Mouse (Mus musculus) kidney, embryonic 15.5 days (tissue): ENCODE measurements around the gene Rbl1. TPM values are rescaled to one million over a fixed set of nuclear protein-coding genes. Genes with fewer than 3 reads are reported as not detected.

ENCODE experiments used
- ATAC-seq: fragments of 200-750 bp; cut with Nextera tagmentation; replicated peaks from 2 replicates; pipeline ENCODE4 v1.8.0; 2017; ENCODE audit warnings: moderate TSS enrichment; ENCODE audit not compliant: low FRiP score
- H3K27ac ChIP-seq: fragments of 300-500 bp; sonication (generic); 2 replicates; pipeline ENCODE4 v1.5.1; 2015; ENCODE audit warnings: mild to moderate bottlenecking, inconsistent platforms
- H3K27me3 ChIP-seq: fragments of 300-500 bp; sonication (generic); 2 replicates; pipeline ENCODE4 v1.6.1; 2015; ENCODE audit warnings: inconsistent platforms
- H3K36me3 ChIP-seq: fragments of 300-500 bp; sonication (generic); 2 replicates; pipeline ENCODE4 v1.6.1; 2015; ENCODE audit warnings: inconsistent platforms
- H3K4me1 ChIP-seq: fragments of 300-500 bp; sonication (generic); 2 replicates; pipeline ENCODE4 v1.6.1; 2015; ENCODE audit warnings: inconsistent platforms
- H3K4me2 ChIP-seq: fragments of 300-500 bp; sonication (generic); 2 replicates; pipeline ENCODE4 v1.6.1; 2015; ENCODE audit warnings: moderate library complexity, mild to moderate bottlenecking, inconsistent platforms
- H3K4me3 ChIP-seq: fragments of 300-500 bp; sonication (generic); replicated peaks from 2 replicates; pipeline ENCODE4 v1.5.1; 2015; ENCODE audit warnings: mild to moderate bottlenecking, inconsistent platforms
- H3K9ac ChIP-seq: fragments of 300-500 bp; sonication (generic); 2 replicates; pipeline ENCODE4 v1.6.1; 2015; ENCODE audit warnings: mild to moderate bottlenecking, inconsistent platforms
- H3K9me3 ChIP-seq: fragments of 300-500 bp; sonication (generic); replicated peaks from 2 replicates; pipeline ENCODE4 v1.6.1; 2016; ENCODE audit warnings: inconsistent platforms
- WGBS: fragments of 180-500 bp; shearing (Covaris S2); methylation state at CpG from one replicate; pipeline ENCODE4 v1.1.7; 2015; ENCODE audit warnings: mixed read lengths; 5-methylcytosine and 5-hydroxymethylcytosine counted together
- polyA plus RNA-seq: library from polyadenylated mRNA; unstranded; fragments of >200 nt; fragmentation: Nextera tagmentation; extraction: Ambion mirVana; gene quantifications from 2 replicates; pipeline ENCODE4 v1.2.1, GENCODE M21; 2015

The Rbl1 gene
- polyA plus RNA-seq, 1 experiment from 2014 or later, result 26.9 TPM

DNA sequence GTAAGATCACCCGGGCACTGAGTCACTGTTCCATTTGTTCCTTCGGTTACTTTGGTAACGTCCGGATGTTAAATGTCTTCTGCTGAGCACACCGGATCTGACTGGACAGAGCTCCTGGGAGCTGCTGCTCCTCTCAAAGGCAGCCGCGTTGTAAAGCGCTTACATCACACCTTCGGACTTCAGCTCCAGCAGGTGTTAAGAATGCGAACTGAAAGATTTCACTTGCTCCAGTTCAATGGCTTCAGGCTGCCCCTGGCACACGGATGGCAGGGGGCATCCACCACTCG is 104.1 kb downstream of the Rbl1 start:
- Histone ChIP-seq H3K36me3 (peaks cover 46% of the 10 kb centered on the region), H3K4me2 (no peak overlapping the region), H3K27ac (peak overlapping the region; percentile 28), H3K9me3 (no peaks in the 10 kb centered on the region), H3K4me3 (no peak overlapping the region), H3K4me1 (peaks cover 11% of the 10 kb centered on the region; the same call in 1 of the 2 replicates), H3K27me3 (no peaks in the 10 kb centered on the region), H3K9ac (no peak overlapping the region)
- 32% methylated on average over 12 of the region's 12 CpGs for WGBS
- ATAC-seq, result peak; percentile 43; the same call in 1 of the 2 replicates

DNA sequence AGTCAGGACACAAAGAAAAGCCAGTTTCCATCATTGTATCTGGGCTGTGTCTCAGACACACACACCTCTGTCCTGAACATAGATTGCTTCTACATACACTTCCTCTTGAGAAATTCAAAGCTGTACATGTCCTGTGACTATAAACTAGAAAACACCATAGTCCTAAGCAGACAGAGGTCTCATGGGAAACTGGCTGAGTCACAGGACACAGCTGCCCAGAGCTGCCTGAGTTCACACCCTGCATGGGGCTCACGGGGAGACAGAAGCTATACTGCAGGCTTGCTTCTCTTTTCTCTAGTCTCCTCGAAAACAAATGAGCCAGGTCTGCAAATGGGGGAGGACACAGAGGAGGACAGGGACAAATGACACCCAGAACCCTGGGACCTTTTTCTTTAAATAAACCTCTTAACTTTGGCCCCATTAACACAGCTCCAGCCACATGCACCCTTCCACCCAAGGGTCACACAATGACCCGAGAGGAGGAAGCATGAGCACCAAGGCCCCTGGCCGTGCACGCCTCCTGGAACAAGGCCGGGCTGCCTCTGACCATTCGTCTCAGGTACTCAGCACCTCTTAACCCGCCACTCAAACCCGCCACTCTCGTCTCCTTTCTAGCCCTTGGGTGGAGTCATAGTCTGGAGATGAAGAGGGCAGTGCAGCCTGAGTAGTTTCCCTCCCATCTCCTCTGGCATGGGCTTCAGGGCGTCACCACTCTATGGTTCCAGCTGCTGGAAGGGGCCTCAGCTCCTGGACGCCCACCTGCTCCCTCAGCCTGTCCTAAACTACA is 104.6 kb downstream of the Rbl1 start:
- WGBS, result 42% methylated on average over 12 of the region's 12 CpGs
- Histone ChIP-seq H3K4me2 (no peak overlapping the region), H3K9ac (no peak overlapping the region), H3K27me3 (no peaks in the 10 kb centered on the region), H3K4me3 (no peak overlapping the region), H3K36me3 (peaks cover 42% of the 10 kb centered on the region), H3K4me1 (peaks cover 11% of the 10 kb centered on the region; the same call in 1 of the 2 replicates), H3K27ac (peak overlapping the region; percentile 28; the same call in 1 of the 2 replicates), H3K9me3 (no peaks in the 10 kb centered on the region)
- ATAC-seq, result 0 out of 2 replicates have a peak, but pooled peaks have one; percentile 18

Other genes with a start within 250 kb of the Rbl1 start
- gene Ndrg3, start 212.5 kb downstream of the Rbl1 start, polyA plus RNA-seq, result 46.9 and 49.8 TPM in 2 replicates
- 37.6 and 39.6 TPM in 2 replicates for gene Dsn1, start 197.4 kb downstream of the Rbl1 start, polyA plus RNA-seq
- gene Soga1, start 125.3 kb downstream of the Rbl1 start, polyA plus RNA-seq, result 3.5 and 4.2 TPM in 2 replicates
- gene Tldc2, start 117.5 kb downstream of the Rbl1 start, polyA plus RNA-seq, result 0.27 TPM in 1 of 2 replicates, not detected in the other
- gene Samhd1, start 69.3 kb downstream of the Rbl1 start, polyA plus RNA-seq, result 25.3 and 27.2 TPM in 2 replicates
- 311 and 322 TPM in 2 replicates for gene Rpn2, start 74.5 kb upstream of the Rbl1 start, polyA plus RNA-seq
- gene Mroh8, start 75.0 kb upstream of the Rbl1 start, polyA plus RNA-seq, result 0.47 and 0.59 TPM in 2 replicates
- 0.35 TPM in 1 of 2 replicates, not detected in the other for gene Ghrh, start 143.0 kb upstream of the Rbl1 start, polyA plus RNA-seq
- 71.7 and 81.2 TPM in 2 replicates for gene Manbal, start 163.1 kb upstream of the Rbl1 start, polyA plus RNA-seq
- 17.6 and 18.2 TPM in 2 replicates for gene Src, start 213.9 kb upstream of the Rbl1 start, polyA plus RNA-seq